Mouse (Mus musculus) T-helper 2 cell (primary cell): ENCODE measurements around the gene Prap1.

Experiments used
- in situ Hi-C: fragments of 300-600 bp; cut with MboI, MseI; formaldehyde crosslinking; loops from one replicate; pipeline ENCODE4 v1.15.1; 2025; ENCODE audit warnings: high pct_unique_total_duplicates

Gene Prap1

GRCm38 (mm10) chr7:140092924-140093528 lies at the start of gene Prap1:
TSS of gene Prap1 (plus strand) at chr7:140093395.
- in situ Hi-C loops: no loop called here

DNA sequence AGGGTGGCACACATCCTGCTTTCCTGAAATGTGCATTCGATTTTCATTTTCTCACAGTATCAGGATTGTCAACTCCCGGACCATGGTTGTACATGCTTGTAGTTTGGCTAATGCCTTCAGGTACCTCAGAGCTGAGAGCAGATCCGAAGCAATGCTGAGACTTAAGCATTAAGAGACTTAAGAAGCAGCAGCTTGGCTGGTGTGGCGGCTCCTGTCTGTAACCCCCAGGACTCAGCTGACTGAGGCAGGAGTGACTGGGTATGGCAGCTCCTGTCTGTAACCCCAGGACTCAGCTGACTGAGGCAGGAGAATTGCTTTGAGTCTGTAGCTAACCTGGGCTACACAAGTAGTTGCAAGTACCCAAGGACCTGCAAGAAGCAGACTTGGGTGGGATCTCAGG lies 47.6 kb upstream of the Prap1 start:
- in situ Hi-C loops: no loop called here

GRCm38 (mm10) chr7:140047811-140048311 lies 45.3 kb upstream of the Prap1 start:
- in situ Hi-C loops: no loop called here

- in situ Hi-C loops: no loop called here
Measured at GRCm38 (mm10) chr7:140048361-140049114, 44.7 kb upstream of the Prap1 start, which contains the start of gene Msx3. TSS of gene Msx3 (minus strand) at chr7:140049089.

DNA sequence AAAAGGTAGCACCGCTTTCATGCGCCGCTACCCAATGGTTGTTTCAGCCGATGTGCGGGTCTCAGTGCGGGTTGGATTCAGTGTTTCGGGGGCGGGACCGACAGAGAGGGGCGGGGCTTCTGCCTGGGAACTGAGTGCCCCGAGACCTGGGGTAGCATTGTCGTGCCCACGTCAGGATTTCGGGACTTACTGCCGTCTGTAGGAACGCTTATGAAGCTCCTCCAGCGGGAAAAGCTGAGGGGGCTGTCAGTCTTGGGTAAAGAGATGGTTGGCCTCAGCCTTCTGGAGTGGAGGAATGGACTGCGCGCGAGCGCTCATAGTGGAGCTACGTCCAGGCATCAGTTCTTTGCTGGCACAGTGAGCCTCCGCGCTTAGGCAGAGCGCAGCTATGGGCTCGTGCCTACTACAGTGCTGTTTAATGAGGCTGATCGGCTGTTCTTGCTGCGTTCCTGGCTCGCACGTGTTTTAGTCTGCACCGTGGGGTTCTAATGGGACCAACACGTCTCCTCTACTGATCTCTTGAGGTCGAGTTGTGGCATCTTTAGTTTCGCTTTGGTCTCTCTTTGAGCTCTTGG lies 44.0 kb upstream of the Prap1 start:
- in situ Hi-C loops: no loop called here

GRCm38 (mm10) chr7:140054124-140054523 lies 39.1 kb upstream of the Prap1 start:
- in situ Hi-C loops: no loop called here

DNA sequence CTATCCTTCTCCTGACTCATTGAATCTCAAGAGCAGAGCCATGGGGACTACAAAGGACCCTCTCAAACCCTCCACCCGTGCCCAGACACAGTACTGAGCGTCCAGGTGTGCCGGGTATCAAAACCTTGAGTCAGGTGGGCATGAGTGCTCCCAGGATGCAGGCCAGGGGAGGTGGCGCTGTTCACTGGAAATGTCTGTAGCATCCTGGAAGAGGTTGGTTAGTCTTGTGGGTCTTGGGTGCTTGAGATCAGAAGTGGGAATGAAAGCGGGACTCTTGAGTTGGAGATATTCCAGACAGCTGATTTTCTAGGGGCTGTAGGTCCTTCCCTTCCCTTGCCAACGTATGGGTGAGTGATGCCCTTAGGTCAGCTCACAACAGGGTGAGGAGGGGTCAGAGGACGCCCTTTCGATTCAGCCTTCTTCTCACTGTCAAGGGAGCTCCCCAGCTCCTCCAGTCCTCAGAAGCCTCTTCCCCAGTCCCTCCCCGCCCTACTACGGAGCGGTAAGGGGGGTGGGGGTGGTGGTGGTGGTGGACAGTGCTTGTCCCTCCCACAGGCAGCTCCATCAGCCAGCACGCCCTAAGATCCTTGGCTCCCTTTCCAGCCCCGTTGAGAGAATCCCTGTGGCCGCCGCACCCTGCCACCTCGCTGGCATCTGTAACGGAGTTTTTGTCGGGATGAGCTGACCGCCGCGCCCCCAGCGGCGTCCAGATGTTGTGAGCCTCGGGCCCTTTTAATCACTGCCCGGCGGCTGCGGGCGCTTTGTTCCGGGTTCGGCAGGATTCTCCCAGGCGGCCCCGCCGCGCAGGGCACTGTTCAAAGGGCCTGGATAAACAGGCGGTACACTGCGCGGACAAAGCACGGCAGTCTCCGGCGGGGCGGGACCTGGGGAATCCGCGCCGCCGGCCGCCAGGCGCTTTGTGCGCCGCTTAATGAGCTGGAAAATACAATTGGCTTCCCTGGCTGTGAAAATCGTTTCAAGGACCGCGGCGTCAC lies 35.5 kb upstream of the Prap1 start:
- in situ Hi-C loops: no loop called here

- in situ Hi-C loops: no loop called here
Measured at GRCm38 (mm10) chr7:140058528-140058927, 34.7 kb upstream of the Prap1 start.

DNA sequence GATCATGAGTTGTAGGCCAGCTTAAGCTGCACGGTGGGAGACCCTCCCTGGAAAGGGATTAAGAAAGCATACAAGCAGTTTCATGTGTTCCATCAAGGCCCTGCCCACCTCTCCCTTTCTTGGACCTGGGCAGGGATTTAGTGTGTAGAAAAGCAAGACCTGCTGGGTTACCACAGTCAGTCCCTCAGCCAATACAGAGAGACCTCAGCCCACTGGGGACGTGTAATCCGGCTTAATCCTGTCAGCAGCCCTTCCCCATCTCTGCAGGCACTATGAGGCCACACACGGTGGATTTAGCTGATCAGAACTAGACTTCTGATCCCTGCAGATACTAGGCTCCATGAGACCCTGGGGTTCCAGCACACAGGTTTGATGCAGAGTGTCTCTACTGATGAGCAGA lies 33.6 kb upstream of the Prap1 start:
- in situ Hi-C loops: no loop called here

- in situ Hi-C loops: loop anchor here (10.0 kb wide), 1 partner anchor 344 kb away; the partner anchor contains the start of gene Olfr531
Measured at GRCm38 (mm10) chr7:140060936-140061831, 32.0 kb upstream of the Prap1 start.

DNA sequence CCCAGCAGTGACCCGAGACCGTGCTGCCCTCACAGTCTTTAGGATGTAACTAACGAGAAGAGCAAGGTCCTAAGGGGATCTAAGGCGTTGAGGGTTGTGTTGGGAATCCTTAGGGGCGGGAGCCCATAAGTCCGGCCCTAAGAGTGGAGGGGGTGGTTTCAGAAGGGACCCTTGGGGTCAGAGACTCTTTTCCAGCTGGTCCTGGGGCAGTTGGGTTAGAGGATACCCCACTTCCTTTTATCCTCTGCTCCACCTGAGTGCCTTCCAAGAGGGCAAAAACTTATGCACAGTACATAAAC lies 31.4 kb upstream of the Prap1 start:
- in situ Hi-C loops: loop anchor here (10.0 kb wide), 1 partner anchor 343 kb away; the partner anchor contains the start of gene Olfr531

DNA sequence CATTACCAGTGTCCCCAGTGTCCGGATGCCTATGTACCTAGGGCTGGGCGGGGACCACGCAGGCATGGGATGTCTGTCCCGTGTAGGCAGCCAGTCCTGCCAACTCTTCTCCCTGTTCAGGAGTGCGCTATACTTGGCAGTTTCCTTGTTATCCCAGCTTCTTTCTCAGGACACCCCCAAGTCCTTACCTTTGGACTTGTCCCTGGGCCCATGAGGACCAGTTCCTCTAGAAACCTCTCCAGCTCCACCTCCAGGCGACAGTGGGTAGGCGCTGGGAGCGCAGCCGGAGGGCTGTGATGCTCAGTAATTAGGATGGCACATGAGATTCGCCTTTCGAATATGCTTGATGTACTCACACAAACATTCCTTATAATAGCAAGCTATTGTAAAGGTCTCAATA lies 30.9 kb upstream of the Prap1 start:
- in situ Hi-C loops: loop anchor here (10.0 kb wide), 1 partner anchor 342 kb away; the partner anchor contains the start of gene Olfr531

GRCm38 (mm10) chr7:140063092-140063491 lies 30.1 kb upstream of the Prap1 start:
- in situ Hi-C loops: loop anchor here (10.0 kb wide), 1 partner anchor 342 kb away; the partner anchor contains the start of gene Olfr531

- in situ Hi-C loops: loop anchor here (10.0 kb wide), 1 partner anchor 337 kb away; the partner anchor contains the start of gene Olfr531
Measured at GRCm38 (mm10) chr7:140067397-140067796, 25.8 kb upstream of the Prap1 start.

- in situ Hi-C loops: loop anchor here (5.0 kb wide), 1 partner anchor 108 kb away; no protein-coding TSS in a partner anchor
Measured at GRCm38 (mm10) chr7:140070042-140070711, 23.0 kb upstream of the Prap1 start.

DNA sequence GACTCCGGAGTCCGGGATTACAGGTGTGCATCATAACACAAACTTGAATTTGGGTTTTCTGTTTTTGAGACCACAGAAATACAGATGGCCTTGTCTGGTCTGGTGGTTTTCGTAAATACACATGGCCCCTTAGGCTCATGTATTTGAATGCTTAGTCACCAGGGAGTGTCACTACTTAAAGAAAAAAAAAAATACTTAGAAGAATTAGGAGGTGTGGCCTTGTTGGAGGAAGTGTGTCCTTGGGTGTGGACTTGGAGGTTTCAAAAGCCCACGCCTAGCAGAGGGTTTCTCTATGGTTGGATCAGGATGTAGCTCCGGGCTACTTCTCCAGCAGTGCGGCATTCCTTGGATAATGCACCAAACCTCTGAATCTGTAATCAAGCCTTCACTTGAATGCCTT lies 15.5 kb upstream of the Prap1 start:
- in situ Hi-C loops: no loop called here

DNA sequence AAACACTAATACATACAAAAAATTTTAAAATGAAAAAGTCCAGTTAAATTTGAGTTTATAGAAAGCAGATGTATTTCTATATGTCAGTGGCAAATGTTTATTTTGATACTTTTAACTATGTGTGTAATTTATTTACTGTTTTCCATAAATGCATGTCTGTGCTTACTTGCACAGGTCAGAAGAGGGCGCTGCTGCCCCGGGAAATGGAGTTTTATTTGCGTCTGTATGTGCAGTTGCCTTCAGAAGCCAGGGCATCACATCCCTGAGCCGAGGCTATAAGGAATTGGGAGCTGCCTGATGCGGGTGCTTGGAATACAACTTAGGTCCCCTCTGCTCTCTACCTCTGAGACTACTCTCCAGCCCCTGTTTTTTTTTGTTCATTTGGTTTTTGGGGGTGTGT lies 14.5 kb upstream of the Prap1 start:
- in situ Hi-C loops: no loop called here

DNA sequence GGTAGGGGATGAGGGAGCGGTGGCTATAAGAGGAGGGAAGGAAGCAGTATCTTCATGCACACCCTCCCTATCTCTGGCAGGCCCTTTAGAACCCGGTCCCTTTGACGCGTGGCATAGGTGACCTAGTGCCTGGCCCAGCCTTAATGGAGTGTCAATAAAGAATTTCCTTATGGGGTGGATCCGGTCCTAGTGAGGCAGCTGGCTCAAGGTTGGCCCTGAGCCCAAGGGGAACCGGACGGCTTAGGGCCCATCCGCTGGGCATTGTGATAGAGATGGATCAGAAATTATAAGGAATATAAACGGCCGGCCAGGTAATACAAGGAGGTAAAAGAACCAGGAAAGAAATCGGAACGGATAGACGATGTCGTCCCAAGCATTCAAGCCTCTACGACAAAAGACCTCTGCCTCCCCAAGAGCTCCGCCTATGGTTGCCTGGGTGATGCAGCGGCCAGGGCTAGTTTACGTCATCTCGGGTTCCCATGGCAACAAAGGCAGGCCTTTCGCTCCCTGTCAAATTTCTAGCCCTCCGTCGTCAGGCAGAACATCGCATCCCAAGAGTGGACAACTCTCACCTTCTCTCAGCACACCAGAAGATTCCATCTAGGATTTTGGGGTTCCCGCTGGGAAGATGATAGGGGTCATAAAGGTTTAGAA lies 12.6 kb upstream of the Prap1 start:
- in situ Hi-C loops: loop anchor here (5.0 kb wide), 1 partner anchor 57 kb away; the partner anchor contains the start of gene Mtg1
